Mouse (Mus musculus) MEL (cell line): ENCODE results near the gene Tex22. TPM values are rescaled to one million over a fixed set of nuclear protein-coding genes. Genes with fewer than 3 reads are reported as not detected.

ENCODE experiments used
- DNase-seq: peaks from one replicate; pipeline ENCODE4 v3.0.0; 2011; ENCODE audit warnings: low read depth, low spot score
- H3K27ac ChIP-seq: 2 replicates; pipeline ENCODE4 v1.5.1; 2012; ENCODE audit warnings: low read depth, mild to moderate bottlenecking, control low read depth, low read length, moderate library complexity; ENCODE audit not compliant: control insufficient read depth
- H3K27me3 ChIP-seq, 2 experiments: fragments of 150-350 bp in 1 of 2; sonication (generic) in 1 of 2; 2 replicates each; pipeline ENCODE4 v1.6.1; 2012; ENCODE audit warnings: low read length in 2 of 2, mild to moderate bottlenecking in 2 of 2, improper control_type of control experiment in 1 of 2, moderate library complexity in 1 of 2; ENCODE audit not compliant: insufficient read depth in 2 of 2, control insufficient read depth in 1 of 2
- H3K36me3 ChIP-seq, 2 experiments: 2 replicates each; pipeline ENCODE4 v1.6.1; 2012 to 2014; ENCODE audit warnings: low read length in 2 of 2, improper control_type of control experiment in 1 of 2, inconsistent platforms in 1 of 2, mild to moderate bottlenecking in 1 of 2; ENCODE audit not compliant: insufficient read depth in 2 of 2, control insufficient read depth in 1 of 2
- H3K4me1 ChIP-seq, 2 experiments: fragments of 150-350 bp in 1 of 2; sonication (generic) in 1 of 2; 2 replicates each; pipeline ENCODE4 v1.6.1; 2012; ENCODE audit warnings: low read length in 2 of 2, improper control_type of control experiment in 1 of 2, mild to moderate bottlenecking in 1 of 2; ENCODE audit not compliant: insufficient read depth in 2 of 2, control insufficient read depth in 1 of 2
- H3K4me3 ChIP-seq, 2 experiments: fragments of 150-350 bp in 1 of 2; sonication (generic) in 1 of 2; 2 replicates each; pipeline ENCODE4 v1.5.1; 2012; ENCODE audit warnings: low read depth in 2 of 2, low read length in 2 of 2, mild to moderate bottlenecking in 2 of 2, moderate library complexity in 2 of 2, control low read depth in 1 of 2, improper control_type of control experiment in 1 of 2; ENCODE audit not compliant: control insufficient read depth in 1 of 2, insufficient read depth in 1 of 2
- H3K79me2 ChIP-seq: 2 replicates; pipeline ENCODE4 v1.6.1; 2012; ENCODE audit warnings: mild to moderate bottlenecking, low read length, moderate library complexity; ENCODE audit not compliant: control insufficient read depth, poor library complexity, insufficient read depth
- H3K9ac ChIP-seq: 2 replicates; pipeline ENCODE4 v1.6.1; 2012; ENCODE audit warnings: low read depth, mild to moderate bottlenecking, control low read depth, low read length, moderate library complexity; ENCODE audit not compliant: control insufficient read depth, poor library complexity, severe bottlenecking
- H3K9me3 ChIP-seq: fragments of 150-350 bp; sonication (generic); replicated peaks from 2 replicates; pipeline ENCODE4 v1.6.1; 2012; ENCODE audit warnings: mild to moderate bottlenecking, low read length, improper control_type of control experiment, moderate library complexity; ENCODE audit not compliant: insufficient read depth
- CHD1 ChIP-seq: IDR thresholded peaks from 2 replicates; pipeline ENCODE4 v1.6.1; 2012; ENCODE audit warnings: low read depth, mild to moderate bottlenecking, inconsistent platforms, low read length, improper control_type of control experiment
- GABPA ChIP-seq: IDR thresholded peaks from 2 replicates; pipeline ENCODE4 v1.6.1; 2012; ENCODE audit warnings: low read depth, mild to moderate bottlenecking, inconsistent platforms, low read length, improper control_type of control experiment, moderate library complexity
- MXI1 ChIP-seq: IDR thresholded peaks from 2 replicates; pipeline ENCODE4 v1.6.1; 2011; ENCODE audit warnings: mild to moderate bottlenecking, low read depth, low read length, improper control_type of control experiment
- POLR2A ChIP-seq, 2 experiments: IDR thresholded peaks; 2 replicates each; pipeline ENCODE4 v1.6.1; 2011 to 2012; ENCODE audit warnings: low read length in 2 of 2, mild to moderate bottlenecking in 2 of 2, control low read depth in 1 of 2, improper control_type of control experiment in 1 of 2, low read depth in 1 of 2, moderate library complexity in 1 of 2; ENCODE audit not compliant: control insufficient read depth in 1 of 2, insufficient read depth in 1 of 2, poor library complexity in 1 of 2
- TBP ChIP-seq: IDR thresholded peaks from 2 replicates; pipeline ENCODE4 v1.8.0; 2011; ENCODE audit warnings: low read depth, low read length, improper control_type of control experiment
- polyA plus RNA-seq, 2 experiments: library from polyadenylated mRNA; stranded (reverse) in 1 of 2; unstranded in 1 of 2; fragments of >175 nt in 1 of 2; fragments of >200 nt in 1 of 2; gene quantifications; 2 replicates each; pipeline versions ENCODE4 v1.2.1 to v1.2.4; 2012; ENCODE audit warnings: low replicate concordance in 2 of 2, low read depth in 1 of 2; ENCODE audit not compliant: insufficient read length in 2 of 2, insufficient read depth in 1 of 2, missing spikeins in 1 of 2
- total RNA-seq: library from RNA; depleted of rRNA; stranded (reverse); fragments of 300-350 nt; gene quantifications from 2 replicates; pipeline ENCODE4 v1.2.3, GENCODE M21; 2012

Tex22 gene
- total and polyA plus RNA-seq, 3 experiments, result 0.43 to 0.65 TPM; not detected in 1

- H3K36me3 ChIP-seq, result peaks cover 2 to 18% of the 10 kb centered on the region in 2 experiments
- H3K9ac ChIP-seq, result peak within 1 kb of the TSS; percentile 95
- peak in 1 of 2 experiments; percentile 89; a peak in 2 of 4 replicates for TF ChIP-seq POLR2A (IDR thresholded peaks at IDR 0.05; ENCODE audit: control insufficient read depth in 1 of 2, insufficient read depth in 1 of 2, low read depth in 1 of 2, low read length in 2 of 2, poor library complexity in 1 of 2)
- TF ChIP-seq CHD1, result no peak
- H3K4me3 ChIP-seq, result peak within 1 kb of the TSS; percentile 72 to 97
- H3K79me2 ChIP-seq, result peaks cover 49% of the 10 kb centered on the region
- H3K4me1 ChIP-seq, result peaks cover 11 to 31% of the 10 kb centered on the region in 2 experiments; a peak in 3 of 4 replicates
- DNase-seq, result peak; percentile 71
- peaks cover 1 to 4% of the 10 kb centered on the region in 2 experiments; a peak in 1 of 4 replicates for H3K27me3 ChIP-seq
- no peaks in the 10 kb centered on the region for H3K9me3 ChIP-seq
- peak within 1 kb of the TSS; percentile 61 for H3K27ac ChIP-seq
These were observed 23.5 kb downstream of the Tex22 start, which contains the start of gene Mta1 for GRCm38 (mm10) chr12:113097749-113098281. Gene Mta1 (plus strand): TSS chr12:113098278.

GRCm38 (mm10) chr12:113098530-113099151, 24.3 kb downstream of the Tex22 start:
- Histone ChIP-seq H3K27ac (peak overlapping the region; percentile 61), H3K4me3 (peak overlapping the region; percentile 72 to 95)

GRCm38 (mm10) chr12:113099470-113100237, 25.4 kb downstream of the Tex22 start:
- Histone ChIP-seq H3K4me1 (peaks cover 11 to 34% of the 10 kb centered on the region in 2 experiments; a peak in 3 of 4 replicates), H3K4me3 (peak overlapping the region; percentile 72 to 95)

More at GRCm38 (mm10) chr12:113098530-113099151, 24.3 kb downstream of the Tex22 start:
- Histone ChIP-seq H3K27me3 (peaks cover 1 to 3% of the 10 kb centered on the region in 2 experiments; a peak in 1 of 4 replicates), H3K79me2 (peaks cover 56% of the 10 kb centered on the region), H3K9me3 (no peaks in the 10 kb centered on the region), H3K36me3 (peaks cover 2 to 18% of the 10 kb centered on the region in 2 experiments), H3K9ac (peak overlapping the region; percentile 95), H3K4me1 (peaks cover 11 to 31% of the 10 kb centered on the region in 2 experiments; a peak in 3 of 4 replicates)
- DNase-seq, result peak; percentile 70
- TF ChIP-seq POLR2A (IDR thresholded peaks at IDR 0.05; ENCODE audit: control insufficient read depth in 1 of 2, insufficient read depth in 1 of 2, low read depth in 1 of 2, low read length in 2 of 2, poor library complexity in 1 of 2), result peak in 1 of 2 experiments; percentile 5; a peak in 1 of 4 replicates
- TF ChIP-seq GABPA, result no peak
- TF ChIP-seq TBP, result 0 out of 2 replicates have a peak, but pooled peaks have one; percentile 43

More at GRCm38 (mm10) chr12:113099470-113100237, 25.4 kb downstream of the Tex22 start:
- peak overlapping the region; percentile 95 for H3K9ac ChIP-seq
- H3K27me3 ChIP-seq, result peaks cover 1 to 3% of the 10 kb centered on the region in 2 experiments; a peak in 1 of 4 replicates
- H3K9me3 ChIP-seq, result no peaks in the 10 kb centered on the region
- DNase-seq, result peak; percentile 57
- TF ChIP-seq MXI1 (no peak), POLR2A (IDR thresholded peaks at IDR 0.05; ENCODE audit: control insufficient read depth in 1 of 2, insufficient read depth in 1 of 2, low read depth in 1 of 2, low read length in 2 of 2, poor library complexity in 1 of 2) (no peak; a peak in 1 of 4 replicates)
- peak overlapping the region; percentile 61 for H3K27ac ChIP-seq
- peaks cover 2 to 18% of the 10 kb centered on the region in 2 experiments for H3K36me3 ChIP-seq
- H3K79me2 ChIP-seq, result peaks cover 66% of the 10 kb centered on the region
